Mouse (Mus musculus) embryonic stem cell, embryonic (primary cell): ENCODE measurements around the gene Chtop.

ENCODE experiments used
- CTCF ChIA-PET, 4 experiments: fragments of 300-600 bp in 2 of 4; fragments of 350-600 bp in 2 of 4; sonication (Branson Sonifier 250); formaldehyde crosslinking; loops; one replicate each; lab custom pipeline; 2022; ENCODE audit warnings: inconsistent platforms in 2 of 4; lab: Charles Lee
- POLR2A ChIA-PET, 4 experiments: fragments of 300-600 bp in 2 of 4; fragments of 350-600 bp in 2 of 4; sonication (Branson Sonifier 250); formaldehyde crosslinking; loops; one replicate each; lab custom pipeline; 2022; ENCODE audit warnings: antibody characterized with exemption in 4 of 4, inconsistent platforms in 1 of 4; lab: Charles Lee

Chtop gene

GRCm38 (mm10) chr3:90462579-90462978, 46.7 kb downstream of the Chtop start:
- CTCF ChIA-PET: interaction anchor here (0.5 to 1.6 kb wide), 6 partner anchors 16 to 176 kb away, joined by 3 to 4 read pairs (median 3); partner anchors contain the start of gene Snapin (in 1 of the 4)
- POLR2A ChIA-PET: interaction anchor here in 2 of 4 experiments (1.1 to 2.6 kb wide), 8 partner anchors 8 to 29 kb away, joined by 3 to 9 read pairs (median 4); partner anchors contain the start of gene Ints3 (in 1 of the 2)

- POLR2A ChIA-PET: interaction anchor here in 2 of 4 experiments (0.6 to 2.2 kb wide), 5 partner anchors 10 to 16 kb away, joined by 3 to 8 read pairs (median 4); partner anchors contain the start of gene Ilf2 (in 1 of the 2)
- CTCF ChIA-PET: interaction anchor here (0.5 to 1.6 kb wide), 7 partner anchors 16 to 176 kb away, joined by 3 to 4 read pairs (median 3); partner anchors contain the start of gene Snapin (in 1 of the 4)
Measured at GRCm38 (mm10) chr3:90461935-90462334, 47.4 kb downstream of the Chtop start.

- CTCF ChIA-PET: interaction anchor here (0.6 to 1.6 kb wide), 6 partner anchors 30 to 147 kb away, joined by 3 to 7 read pairs (median 3); partner anchors contain the start of gene Snapin (in 1 of the 4)
- POLR2A ChIA-PET: interaction anchor here in 3 of 4 experiments (0.6 to 7.2 kb wide), 18 partner anchors 9 to 121 kb away, joined by 3 to 53 read pairs (median 6); partner anchors contain the start of genes Chtop (in 1 of the 3), Ints3 (in 1 of the 3), S100a1 (in 1 of the 3) and S100a13 (in 1 of the 3)
Measured at GRCm38 (mm10) chr3:90460315-90460714, 49.0 kb downstream of the Chtop start.

GRCm38 (mm10) chr3:90459727-90460126, 49.6 kb downstream of the Chtop start:
- CTCF ChIA-PET: interaction anchor here in 3 of 4 experiments (0.6 to 1.6 kb wide), 6 partner anchors 31 to 146 kb away, joined by 3 to 7 read pairs (median 3); partner anchors contain the start of gene Snapin (in 1 of the 3)
- POLR2A ChIA-PET: interaction anchor here in 3 of 4 experiments (0.5 to 7.2 kb wide), 15 partner anchors 9 to 120 kb away, joined by 3 to 53 read pairs (median 7); partner anchors contain the start of genes Ints3 (in 2 of the 3), Chtop (in 1 of the 3), S100a1 (in 1 of the 3) and S100a13 (in 1 of the 3)

GRCm38 (mm10) chr3:90454931-90455330, 54.4 kb downstream of the Chtop start:
- CTCF ChIA-PET: interaction anchor here in 3 of 4 experiments (0.6 to 2.1 kb wide), 9 partner anchors 10 to 1848 kb away, joined by 3 to 11 read pairs (median 4); no protein-coding TSS in a partner anchor

GRCm38 (mm10) chr3:90451396-90452095, 57.8 kb downstream of the Chtop start:
- CTCF ChIA-PET: interaction anchor here (0.6 to 1.9 kb wide), 9 partner anchors 13 to 78 kb away, joined by 3 to 12 read pairs (median 4); partner anchors contain the start of gene Snapin (in 1 of the 4)
- POLR2A ChIA-PET: interaction anchor here (0.6 to 13.2 kb wide), 54 partner anchors 8 to 453 kb away, joined by 3 to 317 read pairs (median 5); partner anchors contain the start of genes Ints3 (in 4 of the 4), Gatad2b (in 2 of the 4), Rab13 (in 2 of the 4) and Rps27 (in 2 of the 4)

More at GRCm38 (mm10) chr3:90454931-90455330, 54.4 kb downstream of the Chtop start:
- POLR2A ChIA-PET: interaction anchor here (0.6 to 13.2 kb wide), 45 partner anchors 8 to 654 kb away, joined by 3 to 317 read pairs (median 4); partner anchors contain the start of genes Ints3 (in 3 of the 4), Npr1 (in 1 of the 4), Slc27a3 (in 1 of the 4) and Slc39a1 (in 1 of the 4)

GRCm38 (mm10) chr3:90450874-90451273, 58.4 kb downstream of the Chtop start:
- POLR2A ChIA-PET: interaction anchor here (0.6 to 13.2 kb wide), 51 partner anchors 8 to 361 kb away, joined by 3 to 317 read pairs (median 5); partner anchors contain the start of genes Ints3 (in 4 of the 4), Rab13 (in 2 of the 4), Rps27 (in 2 of the 4) and Snapin (in 2 of the 4)
- CTCF ChIA-PET: interaction anchor here (0.6 to 1.9 kb wide), 8 partner anchors 13 to 77 kb away, joined by 3 to 12 read pairs (median 4); partner anchors contain the start of gene Snapin (in 1 of the 4)
